Mouse (Mus musculus) megakaryocyte progenitor cell, adult 5-6 weeks (primary cell): ENCODE measurements at regions not wholly inside any gene's neighbourhood (a gene's known extent, or its start where the extent isn't known, plus 50 kb on each side); places are given as distances from the start of the nearest gene placed in this dataset.
A peak's percentile ranks its signal among the peaks of the same experiment; 100 is the strongest.

Source experiments
- ATAC-seq: replicated peaks from 2 replicates; pipeline ENCODE4 v1.8.0; 2016; ENCODE audit warnings: mild to moderate bottlenecking, moderate TSS enrichment, inconsistent platforms; ENCODE audit not compliant: poor library complexity

- no peak for ATAC-seq
These were observed 727.9 kb downstream of the Inhba start for GRCm38 (mm10) chr13:16739563-16739962.

GRCm38 (mm10) chr13:16744237-16744636 is 732.6 kb downstream of the Inhba start:
- no peak for ATAC-seq

GRCm38 (mm10) chr13:16745644-16746043 is 734.0 kb downstream of the Inhba start:
- no peak for ATAC-seq

GRCm38 (mm10) chr13:16746451-16746850 is 734.8 kb downstream of the Inhba start:
- no peak for ATAC-seq

- ATAC-seq, result no peak
These were observed 744.6 kb downstream of the Inhba start for GRCm38 (mm10) chr13:16756264-16756663.

GRCm38 (mm10) chr13:16760045-16760444 is 748.4 kb downstream of the Inhba start:
- ATAC-seq, result no peak

- ATAC-seq, result no peak
These were observed 749.8 kb downstream of the Inhba start for GRCm38 (mm10) chr13:16761415-16761814.

GRCm38 (mm10) chr13:16762326-16762725 is 750.7 kb downstream of the Inhba start:
- no peak for ATAC-seq

- ATAC-seq, result no peak
These were observed 751.3 kb downstream of the Inhba start for GRCm38 (mm10) chr13:16762727-16763512.

GRCm38 (mm10) chr13:16763746-16764145 is 752.1 kb downstream of the Inhba start:
- peak; percentile 93 for ATAC-seq

GRCm38 (mm10) chr13:16769409-16769808 is 757.8 kb downstream of the Inhba start:
- ATAC-seq, result no peak

- ATAC-seq, result no peak
These were observed 758.3 kb downstream of the Inhba start for GRCm38 (mm10) chr13:16769848-16770422.

- ATAC-seq, result no peak
These were observed 760.2 kb downstream of the Inhba start for GRCm38 (mm10) chr13:16771845-16772244.

- peak; percentile 92 for ATAC-seq
These were observed 793.9 kb downstream of the Inhba start for GRCm38 (mm10) chr13:16805560-16805959.
